Mouse (Mus musculus): ENCODE results near the gene Klhl18. TPM values are rescaled to one million over a fixed set of nuclear protein-coding genes. Genes with fewer than 3 reads are reported as not detected.

Gene Klhl18
- total RNA-seq (2021), result 10 to 100 TPM; 13.3 to 13.4 TPM
- long read RNA-seq, experiment 1, full-length matches to known transcripts, result 3 of 8 reads
- long read RNA-seq, experiment 1, partial matches to known transcripts, result 4 of 8 reads
- long read RNA-seq, experiment 1, other reads (novel, unspliced or antisense), result 1 of 8 reads
- long read RNA-seq, experiment 2, full-length matches to known transcripts, result 2 of 6 reads
- long read RNA-seq, experiment 2, partial matches to known transcripts, result 1 of 6 reads
- long read RNA-seq, experiment 2, other reads (novel, unspliced or antisense), result 3 of 6 reads

DNA sequence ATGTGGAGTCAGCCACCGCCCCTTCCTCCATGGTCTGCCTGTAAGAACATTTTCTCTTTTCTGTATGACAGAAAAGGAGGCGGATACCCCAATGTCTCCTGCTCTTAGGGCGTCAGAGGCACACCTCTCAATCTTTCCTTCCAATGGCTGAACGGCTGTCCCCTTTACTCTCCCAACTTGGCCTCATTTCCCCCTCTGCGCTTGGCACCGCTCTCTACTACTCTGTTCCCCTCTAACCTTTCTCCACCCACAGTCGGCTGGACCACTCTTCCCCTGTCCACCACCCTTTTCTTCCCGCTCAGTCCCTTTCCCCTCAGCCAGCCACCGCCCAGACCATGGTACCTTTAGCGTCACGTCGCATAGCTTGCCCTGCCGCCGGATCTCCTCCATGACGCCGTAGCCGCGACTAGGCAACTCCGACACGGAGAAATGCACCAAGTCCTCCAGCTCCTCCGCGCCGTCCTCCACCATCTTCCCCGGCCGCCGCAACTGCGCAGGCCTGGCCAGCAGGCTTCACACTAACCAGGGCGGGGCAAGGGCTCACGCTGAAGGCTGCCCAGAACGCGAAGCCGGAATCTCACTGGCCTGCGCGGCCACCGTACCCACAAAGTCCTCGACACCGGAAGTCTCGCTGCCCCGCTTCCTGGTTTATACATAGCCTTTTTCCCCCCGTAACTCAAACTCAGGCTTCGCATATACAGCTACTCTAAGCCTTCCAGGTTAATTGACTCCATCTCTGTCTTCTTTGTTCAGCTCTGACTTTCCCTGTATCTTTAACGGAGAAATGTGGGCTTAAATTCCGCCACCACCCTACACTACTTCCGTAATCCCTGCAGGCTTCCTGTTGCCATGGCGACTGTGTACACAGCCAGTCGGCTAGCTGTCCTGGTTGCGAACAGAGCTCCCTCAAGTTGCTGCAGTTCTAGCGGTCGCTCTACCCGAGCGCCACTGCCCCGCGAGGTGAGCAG is at the start of gene Klhl18, which contains the start of gene Kif9:
Klhl18 (minus strand) TSS at position 571 of the 968 bp plus-strand sequence.
Kif9 (plus strand) TSS at position 835 of the 968 bp plus-strand sequence.
- intact Hi-C loops (cut with DNase I), result loop anchor here (2.0 kb wide), 1 partner anchor 56 kb away; the partner anchor contains the start of gene Setd2
- DNase-seq, result peak; percentile 97

DNA sequence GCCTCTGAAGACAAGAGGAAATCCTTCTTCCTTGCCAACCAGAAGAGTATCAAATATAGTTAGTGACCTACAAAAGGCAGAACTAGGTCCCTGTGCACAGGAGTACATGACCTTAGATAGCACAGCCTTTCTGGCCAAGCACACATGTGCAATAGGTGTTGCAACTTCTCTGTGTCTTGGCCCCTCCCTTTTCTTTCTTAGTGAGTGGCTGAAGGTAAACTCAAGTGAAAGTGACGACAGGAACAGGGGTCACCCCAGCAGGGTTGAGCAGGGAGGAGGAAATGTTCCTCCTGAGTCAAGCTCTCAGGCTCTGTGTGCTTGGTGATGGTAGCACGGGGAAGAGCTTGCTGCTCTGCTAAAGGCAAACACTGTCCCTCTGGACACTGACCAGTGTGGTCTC is 49.2 kb upstream of the Klhl18 start:
- no peak for DNase-seq
- intact Hi-C loops (cut with DNase I), result no loop called here

DNA sequence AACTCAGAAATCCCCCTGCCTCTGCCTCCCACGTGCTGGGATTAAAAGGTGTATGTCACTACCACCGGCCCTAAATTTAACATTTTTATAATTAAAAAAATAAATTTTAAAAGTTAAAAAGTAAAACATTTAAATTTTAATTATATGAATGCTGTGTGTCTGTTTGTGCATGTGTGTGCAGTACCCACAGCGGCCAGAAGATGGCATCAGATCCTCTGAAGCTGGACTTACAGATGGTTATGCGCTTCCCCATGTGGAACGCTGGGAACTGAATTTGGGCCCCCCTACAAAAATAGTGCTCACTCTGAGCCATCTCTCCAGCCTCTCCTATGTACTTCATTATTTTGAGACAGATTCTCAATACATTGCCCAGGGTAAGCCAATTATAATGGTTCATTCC is 14.4 kb upstream of the Klhl18 start:
- intact Hi-C loops (cut with DNase I), result no loop called here
- peak; percentile 4 to 9 for DNase-seq

DNA sequence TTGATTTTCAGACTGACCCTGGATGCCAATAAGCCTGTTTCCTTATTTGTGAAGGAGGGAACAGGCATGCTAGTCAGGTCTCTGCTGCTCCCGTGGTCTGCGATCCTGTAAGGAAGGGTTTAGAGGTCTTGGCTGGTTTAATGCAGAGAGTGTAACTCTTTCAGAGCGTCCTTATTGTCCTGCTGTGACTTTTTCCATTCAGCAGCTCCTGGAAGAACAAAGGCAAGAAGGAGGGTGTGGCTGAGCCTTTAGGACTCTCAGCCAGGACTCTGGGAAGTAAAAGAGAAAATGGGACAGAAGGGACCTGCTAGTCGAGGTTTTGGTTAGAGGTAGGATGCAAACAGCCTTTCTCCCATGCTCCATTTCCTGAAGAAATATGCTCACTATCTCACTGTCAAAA is 12.3 kb upstream of the Klhl18 start:
- intact Hi-C loops (cut with DNase I), result no loop called here
- DNase-seq, result no peak

DNA sequence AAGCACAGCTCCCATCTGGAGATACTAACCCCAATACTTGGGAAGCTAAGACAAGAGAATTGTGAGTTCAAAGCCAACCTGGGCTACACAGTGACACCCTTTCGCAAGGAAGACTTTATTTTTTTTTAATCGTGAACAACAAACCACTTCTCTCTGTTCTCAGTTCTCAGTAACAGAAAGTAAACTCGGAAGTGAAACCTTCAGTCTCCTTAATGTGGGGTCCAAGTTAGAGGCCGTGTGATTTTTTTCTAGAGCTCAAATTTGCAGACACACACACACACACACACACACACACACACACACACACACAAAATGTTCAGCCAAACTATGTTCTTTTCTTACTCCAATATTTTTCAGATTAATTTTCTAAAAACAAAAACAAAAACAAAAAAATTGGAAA is 2.1 kb upstream of the Klhl18 start:
- intact Hi-C loops (cut with DNase I), result no loop called here
- DNase-seq, result no peak

DNA sequence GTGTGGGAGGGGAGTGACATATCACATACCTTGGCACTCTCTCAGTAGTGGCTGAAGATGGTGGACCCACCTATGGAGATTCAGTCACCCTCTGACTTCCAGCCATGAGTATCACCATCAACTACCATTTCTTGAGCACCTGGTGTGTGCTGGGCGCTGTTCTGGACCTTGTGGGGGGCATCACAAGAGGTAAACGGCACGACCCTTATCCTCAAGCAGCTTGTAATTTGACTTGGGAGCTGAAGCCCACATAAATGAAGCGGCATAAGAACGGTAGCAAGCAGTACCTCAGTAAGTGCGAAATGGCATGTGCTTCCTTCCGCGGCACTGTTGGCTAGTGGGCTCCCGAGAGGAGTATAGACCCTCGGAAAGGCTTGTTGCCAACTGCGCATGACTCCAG is 1.5 kb upstream of the Klhl18 start:
- no peak for DNase-seq
- intact Hi-C loops (cut with DNase I), result loop anchor here (2.0 kb wide), 1 partner anchor 55 kb away; the partner anchor contains the start of gene Setd2

DNA sequence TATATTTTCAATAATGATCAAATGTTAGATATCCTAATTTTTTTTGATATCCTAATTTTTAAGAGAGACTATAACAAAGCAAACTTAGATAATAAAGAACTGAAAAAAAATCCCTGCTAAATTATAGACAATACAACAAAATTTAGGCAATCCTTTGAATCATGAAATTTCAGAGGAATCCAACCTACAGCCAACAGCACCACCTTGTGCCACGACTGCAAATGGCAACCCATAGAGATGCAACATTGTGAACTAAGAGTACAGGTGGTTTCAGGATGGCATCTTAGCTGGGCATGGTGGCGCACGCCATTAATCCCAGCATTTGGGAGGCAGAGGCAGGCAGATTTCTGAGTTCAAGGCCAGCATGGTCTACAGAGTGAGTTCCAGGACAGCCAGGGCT is 10.3 kb downstream of the Klhl18 start:
- peak in 1 of 2 experiments; percentile 25 for DNase-seq
- intact Hi-C loops (cut with DNase I), result loop anchor here (5.0 kb wide), 1 partner anchor 54 kb away; no protein-coding TSS in a partner anchor

DNA sequence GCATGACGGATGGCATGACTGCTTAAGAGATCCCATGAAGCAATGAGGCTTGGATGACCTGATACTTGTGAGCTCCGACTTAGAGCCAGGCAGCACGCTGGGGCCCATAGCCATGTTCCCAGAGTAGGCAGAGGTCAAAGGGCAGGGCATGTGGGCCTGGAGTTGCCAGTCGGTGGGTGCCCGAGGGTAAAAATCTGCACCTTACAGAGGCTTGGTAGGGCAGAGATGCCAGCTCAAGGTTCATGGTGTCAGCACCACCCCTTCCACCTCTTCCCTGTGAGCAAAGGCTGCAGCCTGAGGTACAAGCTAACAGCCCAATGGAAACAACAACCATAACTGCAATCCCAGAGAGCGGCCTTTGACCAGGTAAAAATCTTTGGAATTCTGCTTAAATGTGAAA is 11.2 kb downstream of the Klhl18 start:
- no peak for DNase-seq
- intact Hi-C loops (cut with DNase I), result loop anchor here (5.0 kb wide), 1 partner anchor 53 kb away; no protein-coding TSS in a partner anchor

GRCm38 (mm10) chr9:110463983-110464591 is 12.4 kb downstream of the Klhl18 start:
- no peak for DNase-seq
- intact Hi-C loops (cut with DNase I), result no loop called here

- no peak for DNase-seq
- intact Hi-C loops (cut with DNase I), result no loop called here
Measured at GRCm38 (mm10) chr9:110462321-110462720, 14.2 kb downstream of the Klhl18 start.

DNA sequence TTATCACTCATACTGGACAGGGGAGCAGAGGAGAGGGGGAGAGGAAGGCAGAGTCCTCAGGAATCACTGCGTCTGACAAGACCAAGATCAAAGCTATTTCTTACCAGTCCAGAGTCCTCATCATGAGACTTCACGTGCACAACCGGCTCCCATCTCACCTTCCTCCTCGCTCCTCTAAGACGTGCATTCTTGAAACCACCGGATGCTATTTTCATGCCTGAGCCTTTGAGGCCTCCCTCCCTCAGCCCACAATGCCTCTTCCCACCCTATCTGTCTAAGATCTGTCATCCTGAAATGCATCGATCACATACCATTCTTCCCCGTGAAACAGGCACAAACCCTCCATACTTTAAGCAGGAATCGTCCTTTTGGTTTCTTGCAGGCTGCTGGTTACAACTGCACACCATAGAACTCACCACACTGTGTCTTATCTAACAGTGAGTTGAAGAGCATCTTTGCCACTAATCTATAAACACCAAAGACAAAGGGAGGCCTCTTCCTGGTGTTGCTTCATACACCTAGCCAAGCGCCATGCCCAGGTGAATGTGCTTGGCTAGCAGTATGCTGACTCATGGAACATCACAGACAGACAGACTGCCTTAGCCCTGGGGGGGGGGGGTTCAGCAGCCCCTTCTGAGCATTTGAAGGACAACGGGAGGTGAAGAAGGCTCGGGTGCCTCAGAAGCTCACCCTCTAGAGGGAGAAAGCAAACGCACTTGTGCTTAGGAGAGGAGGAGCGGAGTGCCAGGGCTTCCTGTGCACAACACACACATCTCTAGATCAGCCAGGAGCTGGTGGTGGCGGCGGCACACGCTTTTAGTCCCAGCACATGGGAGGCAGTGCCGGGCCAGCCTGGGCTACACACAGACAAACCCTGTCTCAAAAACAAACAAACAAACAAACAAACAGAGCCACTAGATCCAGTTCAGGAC is 15.3 kb downstream of the Klhl18 start:
- intact Hi-C loops (cut with DNase I), result no loop called here

DNA sequence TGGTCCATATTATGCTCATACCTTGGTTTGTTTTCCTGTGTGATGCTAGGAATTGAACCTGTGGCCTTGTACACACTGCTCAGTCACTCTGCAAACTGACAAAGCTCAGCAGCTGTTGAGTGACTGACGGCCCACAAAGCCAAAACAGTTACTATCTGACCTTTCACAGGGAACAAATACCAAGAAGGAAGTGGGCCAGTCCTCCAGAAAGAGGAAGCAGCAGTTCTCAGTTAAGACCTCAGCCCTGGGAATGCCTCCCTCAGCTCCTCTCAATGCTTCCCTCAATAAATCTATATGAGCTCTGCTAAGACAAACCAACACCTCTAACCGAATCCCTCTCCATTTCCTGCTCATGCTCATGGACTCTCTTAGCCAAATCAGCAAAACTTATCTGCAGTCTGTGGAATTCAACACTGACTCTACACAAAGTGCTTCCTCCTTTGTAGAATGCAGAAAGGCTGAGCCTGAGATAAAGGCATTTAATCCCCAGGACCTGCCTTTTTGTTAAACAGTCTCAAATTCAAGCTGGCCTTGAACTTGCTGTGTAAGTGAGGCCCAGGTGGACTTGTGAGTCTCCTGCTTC is 17.3 kb downstream of the Klhl18 start:
- intact Hi-C loops (cut with DNase I), result no loop called here
- no peak for DNase-seq

More for the DNA sequence above, 15.3 kb downstream of the Klhl18 start:
- DNase-seq, result no peak

- no peak for DNase-seq
- intact Hi-C loops (cut with DNase I), result no loop called here
Measured at GRCm38 (mm10) chr9:110457926-110458325, 18.6 kb downstream of the Klhl18 start.

DNA sequence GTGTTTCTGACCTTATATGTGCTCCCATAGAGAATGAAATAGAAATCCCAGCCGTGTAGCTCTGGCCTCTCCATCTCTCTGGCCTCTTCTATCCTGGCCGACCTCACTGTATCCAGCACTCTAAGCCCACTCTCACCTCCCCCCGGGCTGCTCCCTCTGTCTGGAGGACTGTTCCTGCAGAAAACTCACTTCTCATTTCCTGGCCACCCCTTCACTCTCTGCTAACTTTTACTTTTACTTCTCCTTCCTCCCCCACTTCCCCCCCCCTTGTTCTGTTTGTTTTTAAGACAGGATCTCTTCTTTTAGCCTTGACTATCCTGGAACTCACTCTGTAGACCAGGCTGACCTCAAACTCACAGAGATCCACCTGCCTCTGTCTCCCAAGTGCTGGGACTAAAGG is 24.0 kb downstream of the Klhl18 start:
- no peak for DNase-seq
- intact Hi-C loops (cut with DNase I), result no loop called here

- intact Hi-C loops (cut with DNase I), result loop anchor here (5.0 to 10.0 kb wide), 4 partner anchors 86 to 336 kb away; partner anchors contain the start of gene Setd2
- DNase-seq, result peak; percentile 67 to 80
Measured at GRCm38 (mm10) chr9:110448857-110449617, 27.5 kb downstream of the Klhl18 start.

DNA sequence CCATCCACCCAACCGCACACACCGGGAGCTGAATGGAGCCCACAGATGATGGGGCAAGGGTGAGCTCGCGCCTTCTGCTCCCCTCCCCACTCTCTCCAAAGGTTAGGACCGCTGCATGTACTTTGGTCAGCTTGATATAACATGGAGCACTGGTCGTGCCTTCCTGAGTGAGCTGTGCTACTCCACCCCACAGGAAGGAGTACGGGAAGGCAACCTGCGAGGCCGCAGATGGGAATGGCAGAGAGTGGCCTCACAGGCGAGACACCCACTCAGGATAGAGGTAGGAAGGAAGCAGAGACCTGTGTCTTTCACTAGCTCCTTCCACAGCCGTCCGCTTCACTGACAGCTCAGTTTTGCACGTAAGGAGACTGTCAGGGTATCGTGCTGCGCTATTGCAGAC is 28.1 kb downstream of the Klhl18 start:
- intact Hi-C loops (cut with DNase I), result loop anchor here (5.0 to 10.0 kb wide), 4 partner anchors 86 to 336 kb away; partner anchors contain the start of gene Setd2
- DNase-seq, result no peak

GRCm38 (mm10) chr9:110440559-110440958 is 35.9 kb downstream of the Klhl18 start:
- intact Hi-C loops (cut with DNase I), result loop anchor here (10.0 kb wide), 2 partner anchors 94 to 344 kb away; partner anchors contain the start of gene Setd2
- no peak for DNase-seq

- no peak for DNase-seq
- intact Hi-C loops (cut with DNase I), result loop anchor here (10.0 kb wide), 2 partner anchors 95 to 345 kb away; partner anchors contain the start of gene Setd2
Measured at GRCm38 (mm10) chr9:110440049-110440448, 36.4 kb downstream of the Klhl18 start.
